Mouse (Mus musculus): ENCODE measurements at regions not wholly inside any gene's neighbourhood (a gene's known extent, or its start where the extent isn't known, plus 50 kb on each side); places are given as distances from the start of the nearest gene placed in this dataset.

DNA sequence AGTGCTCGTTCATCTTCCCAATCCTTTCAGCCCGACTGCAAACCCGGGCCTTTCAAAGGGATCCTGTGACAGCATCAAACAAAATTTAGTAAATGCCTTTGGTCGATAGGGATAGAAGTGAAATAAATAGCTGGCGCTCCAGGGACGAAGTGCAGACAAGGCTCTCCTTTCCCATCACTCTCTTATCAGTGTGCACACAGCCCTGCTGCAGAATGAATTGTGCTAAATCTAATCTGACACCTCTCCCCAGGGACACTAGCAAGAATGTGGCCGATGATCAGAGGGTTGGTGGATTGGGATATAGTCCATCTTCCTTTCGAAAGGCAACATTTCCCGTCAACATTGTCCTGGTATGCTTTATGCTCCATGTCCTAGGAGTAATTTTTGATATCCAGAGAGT, 1372.9 kb upstream of the Tenm4 start:
- no peak for ATAC-seq (replicated peaks)
- H3K27ac ChIP-seq (replicated peaks), result no peak overlapping the region
- H3K36me3 ChIP-seq, result no peaks in the 10 kb centered on the region
- H3K4me3 ChIP-seq, result no peak overlapping the region
- H3K9ac ChIP-seq (replicated peaks), result no peak overlapping the region
- WGBS, result 73% methylated on average over 9 of the region's 9 CpGs
- H3K4me1 ChIP-seq, result no peaks in the 10 kb centered on the region
- no peaks in the 10 kb centered on the region for H3K27me3 ChIP-seq
- no peaks in the 10 kb centered on the region for H3K9me3 ChIP-seq
- H3K4me2 ChIP-seq (replicated peaks), result no peak overlapping the region

GRCm38 (mm10) chr7:94841197-94841596, 1329.8 kb upstream of the Tenm4 start:
- Histone ChIP-seq H3K27me3 (no peaks in the 10 kb centered on the region), H3K4me3 (no peak overlapping the region)
- ATAC-seq (replicated peaks), result no peak

DNA sequence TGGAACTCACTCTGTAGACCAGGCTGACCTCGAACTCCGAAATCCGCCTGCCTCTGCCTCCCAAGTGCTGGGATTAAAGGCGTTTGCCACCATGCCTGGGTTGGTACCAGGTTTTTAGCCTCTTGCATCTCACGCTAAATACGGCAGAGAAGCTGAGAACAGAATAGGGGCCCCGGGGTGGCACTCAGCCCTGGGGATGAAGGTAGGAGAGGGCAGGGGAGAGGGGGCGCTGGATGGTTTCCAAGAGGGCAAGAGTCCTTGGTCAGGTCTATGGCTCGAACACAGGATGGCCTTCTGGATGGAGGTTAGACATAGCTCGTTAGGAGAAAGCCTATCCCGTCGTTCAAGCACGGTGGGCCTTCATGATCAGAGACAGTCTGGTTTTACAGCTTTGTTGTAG, 1319.7 kb upstream of the Tenm4 start:
- no peak overlapping the region for H3K4me3 ChIP-seq
- no peak overlapping the region for H3K4me2 ChIP-seq (replicated peaks)
- H3K4me1 ChIP-seq, result no peaks in the 10 kb centered on the region
- H3K36me3 ChIP-seq, result no peaks in the 10 kb centered on the region
- H3K9me3 ChIP-seq, result no peaks in the 10 kb centered on the region
- H3K27ac ChIP-seq (replicated peaks), result no peak overlapping the region
- H3K9ac ChIP-seq (replicated peaks), result no peak overlapping the region
- H3K27me3 ChIP-seq, result no peaks in the 10 kb centered on the region
- no peak for ATAC-seq (replicated peaks)
- WGBS, result 89% methylated on average over 13 of the region's 13 CpGs

More at GRCm38 (mm10) chr7:94841197-94841596, 1329.8 kb upstream of the Tenm4 start:
- WGBS, result 92% methylated on average over 4 of the region's 4 CpGs
- Histone ChIP-seq H3K36me3 (no peaks in the 10 kb centered on the region), H3K9me3 (no peaks in the 10 kb centered on the region), H3K4me1 (no peaks in the 10 kb centered on the region), H3K27ac (replicated peaks) (no peak overlapping the region), H3K9ac (replicated peaks) (no peak overlapping the region), H3K4me2 (replicated peaks) (no peak overlapping the region)

DNA sequence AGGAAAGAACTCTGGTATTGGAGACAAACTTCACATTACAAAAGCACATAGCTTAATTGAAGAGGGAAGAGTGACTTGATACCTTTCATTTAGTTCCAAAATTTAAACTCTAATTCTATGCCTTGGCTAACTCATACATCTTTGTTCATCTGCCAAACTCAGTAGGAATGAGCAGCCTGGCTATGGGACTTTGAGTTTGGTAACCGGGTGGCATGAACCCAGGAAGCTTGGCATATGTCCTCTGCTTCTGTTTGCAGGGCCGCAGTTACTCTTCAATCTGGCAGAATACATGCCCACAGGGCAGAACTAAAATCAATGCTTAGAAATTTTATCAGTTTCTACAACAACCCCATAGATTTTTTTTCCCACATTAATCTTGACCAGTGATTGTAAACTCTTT, 1314.4 kb upstream of the Tenm4 start:
- WGBS, result 65% methylated on average over 2 of the region's 2 CpGs
- Histone ChIP-seq H3K4me3 (no peak overlapping the region), H3K4me1 (no peaks in the 10 kb centered on the region), H3K27me3 (no peaks in the 10 kb centered on the region), H3K4me2 (replicated peaks) (no peak overlapping the region), H3K27ac (replicated peaks) (no peak overlapping the region), H3K36me3 (no peaks in the 10 kb centered on the region), H3K9ac (replicated peaks) (no peak overlapping the region), H3K9me3 (no peaks in the 10 kb centered on the region)
- no peak for ATAC-seq (replicated peaks)

- Histone ChIP-seq H3K4me1 (no peaks in the 10 kb centered on the region), H3K9me3 (no peaks in the 10 kb centered on the region), H3K4me3 (no peak overlapping the region), H3K9ac (replicated peaks) (no peak overlapping the region), H3K27ac (replicated peaks) (no peak overlapping the region), H3K36me3 (no peaks in the 10 kb centered on the region), H3K27me3 (no peaks in the 10 kb centered on the region), H3K4me2 (replicated peaks) (no peak overlapping the region)
- 24% methylated on average over 2 of the region's 2 CpGs for WGBS
- ATAC-seq (replicated peaks), result no peak
Observed at GRCm38 (mm10) chr7:94890711-94891430, 1280.2 kb upstream of the Tenm4 start.

DNA sequence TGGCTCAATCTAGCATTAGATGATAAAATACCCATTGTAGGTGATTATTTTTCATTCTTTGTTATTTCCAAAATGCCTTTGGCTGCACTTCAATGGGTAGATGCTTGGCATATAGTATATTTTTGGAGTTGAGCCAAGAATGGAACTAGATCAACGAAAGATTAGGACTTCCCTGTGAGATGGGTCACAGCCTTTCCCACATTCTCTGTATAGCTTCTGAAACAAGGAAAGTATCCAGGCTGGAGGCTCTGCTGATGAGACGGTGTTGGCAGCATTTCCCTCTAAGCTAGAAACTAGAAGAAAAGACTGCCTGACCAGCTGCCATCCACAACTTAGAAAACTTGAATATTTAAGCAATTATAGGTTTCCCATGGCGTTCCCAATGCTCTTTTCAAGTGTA, 1273.0 kb upstream of the Tenm4 start:
- 21% methylated on average over 3 of the region's 3 CpGs for WGBS
- no peak overlapping the region for H3K27ac ChIP-seq (replicated peaks)

DNA sequence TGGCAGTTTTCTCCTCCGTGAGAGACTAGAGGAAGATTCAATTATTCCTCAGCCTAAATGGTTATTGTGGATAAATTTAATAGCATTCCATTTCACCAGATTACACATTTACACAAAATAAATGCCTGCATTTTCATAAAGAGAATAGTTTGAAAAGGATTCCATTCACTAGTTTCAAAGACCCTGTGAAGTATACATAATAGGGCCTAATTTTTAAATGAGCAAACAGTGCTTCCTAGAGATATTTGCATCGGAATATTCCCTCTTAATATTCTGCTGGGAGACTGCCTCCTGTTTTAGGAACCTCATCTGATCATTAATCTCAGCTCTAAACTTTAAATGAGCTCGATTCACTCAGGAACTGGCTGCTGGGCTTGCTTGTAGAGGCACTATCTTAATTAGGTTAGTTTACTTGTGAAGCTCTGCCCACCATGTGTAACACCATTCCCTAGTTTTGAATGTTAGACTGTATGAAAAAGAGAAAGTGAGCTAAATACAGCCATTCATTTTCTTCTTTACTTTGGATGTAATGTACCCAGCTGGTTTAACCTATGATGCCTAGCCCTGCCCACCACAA, 1244.4 kb upstream of the Tenm4 start:
- no peaks in the 10 kb centered on the region for H3K36me3 ChIP-seq
- peak; percentile 61; the same call in 1 of the 2 replicates for ATAC-seq (replicated peaks)
- 11% methylated on average over 3 of the region's 3 CpGs for WGBS

More for the DNA sequence above, 1273.0 kb upstream of the Tenm4 start:
- Histone ChIP-seq H3K27me3 (no peaks in the 10 kb centered on the region), H3K9ac (replicated peaks) (no peak overlapping the region), H3K4me2 (replicated peaks) (no peak overlapping the region), H3K36me3 (no peaks in the 10 kb centered on the region), H3K4me3 (no peak overlapping the region), H3K9me3 (no peaks in the 10 kb centered on the region), H3K4me1 (0 out of 2 replicates have a peak, but pooled peaks cover 2% of the 10 kb centered on the region)
- no peak for ATAC-seq (replicated peaks)

DNA sequence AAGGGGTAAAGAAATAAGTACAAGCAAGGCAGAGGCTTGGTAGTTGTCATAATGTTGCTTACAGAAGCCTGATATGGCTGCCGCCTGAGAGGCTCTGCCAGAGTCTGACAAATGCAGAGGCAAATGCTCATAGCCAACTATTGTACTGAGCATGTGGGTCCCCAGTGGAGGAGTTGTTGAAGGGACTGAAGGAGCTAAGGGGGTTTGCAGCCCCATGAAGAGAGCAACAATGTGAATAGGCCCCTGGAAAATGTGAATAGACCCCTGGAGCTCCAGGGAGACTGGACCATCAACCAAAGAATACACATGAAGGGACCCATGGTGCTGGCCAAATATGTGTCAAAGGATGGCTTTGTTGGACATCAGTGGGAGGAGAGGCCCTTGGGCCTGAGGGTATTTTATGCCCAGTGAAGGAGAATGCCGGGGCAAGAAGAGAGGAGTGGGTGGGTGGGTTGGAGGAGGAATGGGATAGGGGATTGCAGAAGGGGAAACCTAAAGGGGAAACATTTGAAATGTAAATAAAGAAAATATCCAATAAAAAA, 1207.2 kb upstream of the Tenm4 start:
- Histone ChIP-seq H3K9ac (replicated peaks) (no peak overlapping the region), H3K27me3 (no peaks in the 10 kb centered on the region), H3K4me1 (0 out of 2 replicates have a peak, but pooled peaks cover 2% of the 10 kb centered on the region), H3K27ac (replicated peaks) (no peak overlapping the region), H3K9me3 (no peaks in the 10 kb centered on the region), H3K36me3 (no peaks in the 10 kb centered on the region), H3K4me2 (replicated peaks) (no peak overlapping the region), H3K4me3 (no peak overlapping the region)
- ATAC-seq (replicated peaks), result 0 out of 2 replicates have a peak, but pooled peaks have one; percentile 32
- WGBS, result 48% methylated on average over 2 of the region's 2 CpGs

More for the DNA sequence above, 1244.4 kb upstream of the Tenm4 start:
- Histone ChIP-seq H3K4me2 (replicated peaks) (no peak overlapping the region), H3K9me3 (no peaks in the 10 kb centered on the region), H3K27me3 (no peaks in the 10 kb centered on the region), H3K27ac (replicated peaks) (no peak overlapping the region), H3K4me1 (no peaks in the 10 kb centered on the region), H3K4me3 (no peak overlapping the region), H3K9ac (replicated peaks) (no peak overlapping the region)

- Histone ChIP-seq H3K9ac (replicated peaks) (no peak overlapping the region), H3K36me3 (no peaks in the 10 kb centered on the region), H3K4me2 (replicated peaks) (no peak overlapping the region), H3K4me1 (0 out of 2 replicates have a peak, but pooled peaks cover 2% of the 10 kb centered on the region), H3K9me3 (no peaks in the 10 kb centered on the region), H3K4me3 (no peak overlapping the region), H3K27me3 (no peaks in the 10 kb centered on the region), H3K27ac (replicated peaks) (no peak overlapping the region)
- no peak for ATAC-seq (replicated peaks)
Observed at GRCm38 (mm10) chr7:94967601-94968000, 1203.4 kb upstream of the Tenm4 start.

- Histone ChIP-seq H3K36me3 (no peaks in the 10 kb centered on the region), H3K4me3 (no peak overlapping the region), H3K4me1 (no peaks in the 10 kb centered on the region), H3K9me3 (no peaks in the 10 kb centered on the region), H3K9ac (replicated peaks) (no peak overlapping the region), H3K27ac (replicated peaks) (no peak overlapping the region), H3K4me2 (replicated peaks) (no peak overlapping the region), H3K27me3 (no peaks in the 10 kb centered on the region)
- WGBS, result 47% methylated on average over 2 of the region's 2 CpGs
- ATAC-seq (replicated peaks), result peak; percentile 66
Observed at GRCm38 (mm10) chr7:94975037-94975775, 1195.8 kb upstream of the Tenm4 start.

GRCm38 (mm10) chr7:94996258-94996657, 1174.8 kb upstream of the Tenm4 start:
- no peak overlapping the region for H3K4me3 ChIP-seq
- no peaks in the 10 kb centered on the region for H3K4me1 ChIP-seq
- H3K9ac ChIP-seq (replicated peaks), result no peak overlapping the region
- H3K27me3 ChIP-seq, result no peaks in the 10 kb centered on the region
- ATAC-seq (replicated peaks), result no peak
- H3K4me2 ChIP-seq (replicated peaks), result no peak overlapping the region
- 87% methylated on average over 6 of the region's 6 CpGs for WGBS
- H3K9me3 ChIP-seq, result no peaks in the 10 kb centered on the region
- no peak overlapping the region for H3K27ac ChIP-seq (replicated peaks)
- H3K36me3 ChIP-seq, result no peaks in the 10 kb centered on the region

- H3K4me3 ChIP-seq, result no peak overlapping the region
- H3K9me3 ChIP-seq, result no peaks in the 10 kb centered on the region
- H3K4me2 ChIP-seq (replicated peaks), result no peak overlapping the region
- no peak overlapping the region for H3K27ac ChIP-seq (replicated peaks)
- H3K36me3 ChIP-seq, result no peaks in the 10 kb centered on the region
- H3K9ac ChIP-seq (replicated peaks), result no peak overlapping the region
- WGBS, result 91% methylated on average over 3 of the region's 3 CpGs
- no peak for ATAC-seq (replicated peaks)
- no peaks in the 10 kb centered on the region for H3K27me3 ChIP-seq
- H3K4me1 ChIP-seq, result no peaks in the 10 kb centered on the region
Observed at GRCm38 (mm10) chr7:95004161-95004560, 1166.9 kb upstream of the Tenm4 start.

Measured in forebrain, embryonic 15.5 days (tissue).